Mouse (Mus musculus): Measurements from ENCODE around the gene Pnpla3. TPM values are rescaled to one million over a fixed set of nuclear protein-coding genes. Genes with fewer than 3 reads are reported as not detected.

Pnpla3 gene
- polyA plus RNA-seq, 1 experiment, result not detected

DNA sequence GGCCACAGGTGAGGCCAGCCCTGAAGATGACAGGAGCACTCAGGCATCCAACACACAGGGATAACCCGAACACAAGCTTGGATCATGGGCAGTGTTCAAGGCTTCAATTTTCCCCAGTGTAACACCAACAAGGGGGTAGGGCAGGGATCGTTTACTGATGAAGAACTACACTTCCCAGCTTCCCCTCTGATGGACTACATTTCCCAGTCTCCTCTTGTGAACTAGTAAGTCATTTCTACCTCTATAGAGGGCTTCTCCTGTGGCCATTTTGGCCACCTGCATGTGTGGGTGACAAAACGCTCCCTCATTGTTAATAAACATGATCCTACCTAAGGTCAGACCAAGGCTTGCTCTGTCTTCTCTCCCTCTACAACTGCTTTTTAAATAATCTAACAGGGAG, 22.2 kb downstream of the Pnpla3 start:
- peaks cover 8% of the 10 kb centered on the region for H3K4me1 ChIP-seq (ENCODE audit: control insufficient read depth, insufficient read depth, low read length)
- TF ChIP-seq CTCF (IDR thresholded peaks at IDR 0.05; ENCODE audit: insufficient read depth, low read depth, low read length) (no peak), POLR2A (IDR thresholded peaks at IDR 0.05; ENCODE audit: insufficient read depth, low read depth, low read length) (no peak)
- H3K27ac ChIP-seq (ENCODE audit: insufficient read depth, low read depth, low read length), result no peak overlapping the region
- WGBS, result 44% methylated on average over 3 of the region's 3 CpGs
- no peak overlapping the region for H3K4me3 ChIP-seq (ENCODE audit: insufficient read depth, low read depth, low read length)

GRCm38 (mm10) chr15:84191724-84192057, 24.1 kb downstream of the Pnpla3 start:
- 2% methylated on average over 9 of the region's 9 CpGs for WGBS
- Histone ChIP-seq H3K4me3 (ENCODE audit: insufficient read depth, low read depth, low read length) (peak overlapping the region; percentile 80), H3K27ac (ENCODE audit: insufficient read depth, low read depth, low read length) (no peak overlapping the region), H3K4me1 (ENCODE audit: control insufficient read depth, insufficient read depth, low read length) (peaks cover 8% of the 10 kb centered on the region)
- TF ChIP-seq POLR2A (IDR thresholded peaks at IDR 0.05; ENCODE audit: insufficient read depth, low read depth, low read length) (no peak), CTCF (IDR thresholded peaks at IDR 0.05; ENCODE audit: insufficient read depth, low read depth, low read length) (no peak)

GRCm38 (mm10) chr15:84192058-84192791, 24.6 kb downstream of the Pnpla3 start, which contains the start of gene Samm50:
Gene Samm50, plus strand, starts transcription at chr15:84192241.
- WGBS, result 5% methylated on average over 48 of the region's 48 CpGs
- H3K4me3 ChIP-seq (ENCODE audit: insufficient read depth, low read depth, low read length), result peak within 1 kb of the TSS; percentile 80
- TF ChIP-seq CTCF (IDR thresholded peaks at IDR 0.05; ENCODE audit: insufficient read depth, low read depth, low read length) (no peak), POLR2A (IDR thresholded peaks at IDR 0.05; ENCODE audit: insufficient read depth, low read depth, low read length) (peak; percentile 61)

DNA sequence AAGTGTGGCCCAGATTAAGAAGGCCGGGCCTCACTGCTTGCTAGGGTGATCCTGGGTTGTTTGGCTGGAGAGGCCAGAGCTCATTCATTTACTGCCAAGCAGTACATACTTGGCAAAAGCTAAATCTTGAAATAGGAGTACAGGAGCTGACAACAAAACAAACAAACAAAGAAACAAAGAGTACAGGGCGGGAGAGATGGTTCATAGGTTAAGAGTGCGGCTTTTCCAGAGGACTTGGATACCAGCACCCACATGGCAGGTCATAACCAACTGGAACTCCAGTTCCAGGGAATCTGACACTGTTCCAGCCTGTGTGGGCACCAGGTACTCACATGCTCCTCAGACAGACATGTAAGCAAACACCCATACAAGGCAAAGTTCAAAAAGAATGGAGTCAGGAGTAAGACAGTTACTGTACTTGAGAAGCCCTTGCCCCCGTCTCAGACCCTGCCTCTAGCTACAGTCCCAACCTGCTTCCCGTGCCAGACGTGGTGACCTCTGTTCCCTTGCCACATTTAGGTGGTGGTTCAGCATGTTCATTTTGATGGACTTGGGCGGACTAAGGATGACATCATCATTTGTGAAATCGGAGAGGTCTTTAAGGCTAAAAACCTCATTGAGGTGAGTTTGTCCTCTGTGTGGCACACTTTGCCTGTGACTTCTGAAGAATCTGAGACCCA, 29.0 kb downstream of the Pnpla3 start:
- TF ChIP-seq CTCF (IDR thresholded peaks at IDR 0.05; ENCODE audit: insufficient read depth, low read depth, low read length) (no peak), POLR2A (IDR thresholded peaks at IDR 0.05; ENCODE audit: insufficient read depth, low read depth, low read length) (no peak)
- Histone ChIP-seq H3K4me3 (ENCODE audit: insufficient read depth, low read depth, low read length) (no peak overlapping the region), H3K27ac (ENCODE audit: insufficient read depth, low read depth, low read length) (no peak overlapping the region), H3K4me1 (ENCODE audit: control insufficient read depth, insufficient read depth, low read length) (peaks cover 5% of the 10 kb centered on the region)
- 73% methylated on average over 8 of the region's 8 CpGs for WGBS

More at GRCm38 (mm10) chr15:84192058-84192791, 24.6 kb downstream of the Pnpla3 start, which contains the start of gene Samm50:
- Histone ChIP-seq H3K27ac (ENCODE audit: insufficient read depth, low read depth, low read length) (peak within 1 kb of the TSS; percentile 70), H3K4me1 (ENCODE audit: control insufficient read depth, insufficient read depth, low read length) (peaks cover 8% of the 10 kb centered on the region)

DNA sequence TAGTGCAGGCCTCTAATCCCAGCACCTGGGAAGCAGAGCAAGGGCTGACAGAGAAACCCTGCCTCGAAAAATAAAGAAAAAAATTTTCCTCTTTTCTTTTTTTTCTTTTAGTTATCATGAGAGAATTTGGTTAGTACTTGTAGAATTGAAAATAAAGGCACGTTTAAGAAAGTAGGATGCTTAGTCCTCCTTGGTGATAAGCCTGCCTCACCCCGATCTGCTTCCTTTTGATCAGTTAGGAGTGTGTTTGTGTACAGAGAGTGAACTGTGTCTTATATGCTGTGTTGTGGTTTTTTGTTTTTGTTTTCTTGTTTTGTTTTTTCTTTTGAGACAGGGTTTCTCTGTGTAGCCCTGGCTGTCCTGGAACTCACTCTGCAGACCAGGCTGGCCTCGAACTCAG, 39.7 kb downstream of the Pnpla3 start:
- 93% methylated on average over 4 of the region's 4 CpGs for WGBS
- no peak overlapping the region for H3K27ac ChIP-seq (ENCODE audit: insufficient read depth, low read depth, low read length)
- H3K4me1 ChIP-seq (ENCODE audit: control insufficient read depth, insufficient read depth, low read length), result peaks cover under 1% of the 10 kb centered on the region
- H3K4me3 ChIP-seq (ENCODE audit: insufficient read depth, low read depth, low read length), result no peak overlapping the region
- TF ChIP-seq POLR2A (IDR thresholded peaks at IDR 0.05; ENCODE audit: insufficient read depth, low read depth, low read length) (no peak), CTCF (IDR thresholded peaks at IDR 0.05; ENCODE audit: insufficient read depth, low read depth, low read length) (no peak)

GRCm38 (mm10) chr15:84209517-84210412, 42.1 kb downstream of the Pnpla3 start:
- H3K27ac ChIP-seq (ENCODE audit: insufficient read depth, low read depth, low read length), result no peak overlapping the region
- 84% methylated on average over 11 of the region's 11 CpGs for WGBS
- peaks cover 10% of the 10 kb centered on the region for H3K4me1 ChIP-seq (ENCODE audit: control insufficient read depth, insufficient read depth, low read length)
- TF ChIP-seq CTCF (IDR thresholded peaks at IDR 0.05; ENCODE audit: insufficient read depth, low read depth, low read length) (no peak), POLR2A (IDR thresholded peaks at IDR 0.05; ENCODE audit: insufficient read depth, low read depth, low read length) (no peak)
- H3K4me3 ChIP-seq (ENCODE audit: insufficient read depth, low read depth, low read length), result no peak overlapping the region

DNA sequence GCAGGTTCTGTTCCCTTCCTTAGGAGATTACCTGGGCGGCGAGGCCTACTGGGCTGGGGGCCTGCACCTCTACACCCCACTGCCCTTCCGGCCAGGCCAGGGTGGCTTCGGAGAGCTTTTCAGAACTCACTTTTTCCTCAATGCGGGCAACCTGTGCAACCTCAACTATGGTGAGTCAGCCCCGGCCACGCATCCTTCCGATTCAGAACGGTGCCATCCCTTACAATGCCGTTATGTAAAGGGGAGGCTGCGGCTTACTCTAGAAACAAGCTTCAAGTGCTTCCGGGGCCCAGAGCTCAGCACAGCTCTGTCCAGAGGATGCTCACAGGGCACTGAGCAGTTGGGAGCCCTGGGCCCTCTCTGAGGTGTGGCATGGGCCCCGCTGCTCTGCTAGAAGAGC, 42.8 kb downstream of the Pnpla3 start:
- TF ChIP-seq CTCF (IDR thresholded peaks at IDR 0.05; ENCODE audit: insufficient read depth, low read depth, low read length), result no peak
- TF ChIP-seq POLR2A (IDR thresholded peaks at IDR 0.05; ENCODE audit: insufficient read depth, low read depth, low read length), result no peak
- Histone ChIP-seq H3K4me1 (ENCODE audit: control insufficient read depth, insufficient read depth, low read length) (peaks cover 10% of the 10 kb centered on the region), H3K4me3 (ENCODE audit: insufficient read depth, low read depth, low read length) (no peak overlapping the region), H3K27ac (ENCODE audit: insufficient read depth, low read depth, low read length) (no peak overlapping the region)
- 84% methylated on average over 13 of the region's 13 CpGs for WGBS

DNA sequence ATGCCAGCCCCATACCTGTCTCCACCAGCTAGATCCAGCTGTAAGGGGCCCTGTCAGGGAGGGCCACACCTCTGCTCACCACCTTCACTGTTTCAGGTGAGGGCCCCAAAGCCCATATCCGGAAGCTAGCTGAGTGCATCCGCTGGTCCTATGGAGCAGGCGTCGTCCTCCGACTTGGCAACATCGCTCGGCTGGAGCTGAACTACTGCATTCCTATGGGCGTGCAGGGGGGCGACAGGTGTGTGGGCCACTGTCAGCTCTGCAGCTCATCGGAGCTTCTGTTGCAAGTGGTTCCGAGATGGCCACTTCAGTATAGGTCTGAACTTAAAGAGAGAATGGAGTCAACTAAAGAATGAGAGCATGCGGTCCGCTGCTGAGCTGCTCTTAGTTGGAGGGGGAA, 43.3 kb downstream of the Pnpla3 start:
- no peak for TF ChIP-seq CTCF (IDR thresholded peaks at IDR 0.05; ENCODE audit: insufficient read depth, low read depth, low read length)
- no peak for TF ChIP-seq POLR2A (IDR thresholded peaks at IDR 0.05; ENCODE audit: insufficient read depth, low read depth, low read length)
- no peak overlapping the region for H3K27ac ChIP-seq (ENCODE audit: insufficient read depth, low read depth, low read length)
- 91% methylated on average over 13 of the region's 13 CpGs for WGBS
- H3K4me3 ChIP-seq (ENCODE audit: insufficient read depth, low read depth, low read length), result no peak overlapping the region
- H3K4me1 ChIP-seq (ENCODE audit: control insufficient read depth, insufficient read depth, low read length), result peaks cover 10% of the 10 kb centered on the region

Data from olfactory bulb, adult 2 months (tissue).